Mouse (Mus musculus) stomach, postnatal 0 days (tissue): ENCODE results near the gene Fth1.

Experiments used
- CTCF ChIP-seq: IDR thresholded peaks from 2 replicates; pipeline ENCODE4 v1.5.1; 2016; ENCODE audit warnings: antibody characterized with exemption, low read depth, mild to moderate bottlenecking, moderate library complexity
- EP300 ChIP-seq: optimal IDR thresholded peaks from 2 replicates; pipeline ENCODE3; 2016; ENCODE audit warnings: antibody characterized with exemption

DNA sequence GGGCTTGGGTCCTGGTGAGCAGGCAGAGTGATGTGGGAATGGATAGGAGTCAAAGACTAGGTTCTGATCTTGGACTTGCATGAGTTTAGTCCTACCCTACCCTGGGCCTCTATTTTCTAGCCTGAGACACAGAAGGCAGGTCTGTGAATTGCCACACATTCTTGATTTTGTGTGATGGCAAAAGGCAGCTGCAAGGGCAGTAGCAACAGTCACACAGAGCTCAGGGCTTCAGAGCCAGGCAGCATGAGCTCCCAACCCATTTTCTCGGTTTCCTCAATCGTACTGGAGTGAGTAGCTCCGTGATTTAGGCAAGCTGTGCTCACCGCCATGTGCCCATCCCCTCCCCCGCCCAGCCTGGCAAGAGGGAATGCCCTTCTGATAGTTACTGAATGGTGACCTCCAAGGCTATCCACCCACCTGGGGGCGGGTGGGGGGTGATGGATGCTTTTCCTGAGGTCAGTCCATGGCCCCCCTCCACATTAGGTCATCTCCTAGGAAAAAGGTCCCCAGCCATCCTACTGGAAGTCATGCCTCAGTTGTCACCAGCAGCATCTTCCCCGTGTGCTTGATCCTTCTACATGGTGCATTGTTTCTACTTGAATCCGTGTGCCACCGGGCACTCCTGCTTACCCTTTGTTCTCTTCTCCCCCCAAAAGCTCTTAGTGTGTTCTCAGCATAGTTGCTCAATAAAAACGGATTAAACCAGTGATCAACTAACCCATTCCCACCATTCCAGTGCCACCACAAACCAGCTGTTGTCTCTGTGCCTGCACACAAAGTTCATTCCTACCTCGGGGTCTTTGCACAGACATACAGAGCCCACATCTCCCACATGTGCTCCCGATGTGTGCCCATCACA lies 17.0 kb downstream of the Fth1 start:
- TF ChIP-seq CTCF, result no peak
- TF ChIP-seq EP300, result no peak
